Mouse (Mus musculus): ENCODE data around the gene Lonrf2. TPM values are rescaled to one million over a fixed set of nuclear protein-coding genes. Genes with fewer than 3 reads are reported as not detected.

The Lonrf2 gene
- polyA plus RNA-seq, 1 experiment = 0.72 TPM

DNA sequence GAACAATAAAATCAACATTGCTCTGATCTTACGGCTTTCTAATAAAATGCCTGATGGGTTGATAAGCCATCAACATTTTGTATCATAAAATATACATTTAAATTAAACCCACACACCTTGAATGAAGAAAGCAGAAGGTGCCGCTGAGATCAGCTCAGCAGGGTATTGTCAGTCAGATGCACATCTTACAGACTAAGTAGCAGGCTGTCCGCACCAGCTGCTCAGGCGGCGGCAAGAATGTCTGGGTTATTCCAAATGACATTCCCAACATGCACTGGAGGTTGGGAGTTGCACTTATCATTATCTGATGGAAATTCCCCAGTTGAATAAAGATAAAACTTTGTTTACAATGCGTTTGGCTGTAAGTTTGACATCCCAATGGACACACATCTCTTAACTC lies 39.6 kb downstream of the Lonrf2 start:
- whole genome bisulfite sequencing = 87% methylated on average over 6 of the region's 6 CpGs
- Histone ChIP-seq H3K4me1 (ENCODE audit: control insufficient read depth, insufficient read depth, low read length) (no peaks in the 10 kb centered on the region), H3K4me3 (replicated peaks; ENCODE audit: control insufficient read depth, low read depth, low read length) (no peak overlapping the region), H3K27ac (ENCODE audit: control insufficient read depth, insufficient read depth, low read depth, low read length, poor library complexity) (no peak overlapping the region)
- TF ChIP-seq POLR2A (IDR thresholded peaks at IDR 0.05; ENCODE audit: borderline replicate concordance, control insufficient read depth, low read depth, low read length) = no peak
- TF ChIP-seq CTCF (IDR thresholded peaks at IDR 0.05; ENCODE audit: control insufficient read depth, insufficient read depth, low read length) = no peak

DNA sequence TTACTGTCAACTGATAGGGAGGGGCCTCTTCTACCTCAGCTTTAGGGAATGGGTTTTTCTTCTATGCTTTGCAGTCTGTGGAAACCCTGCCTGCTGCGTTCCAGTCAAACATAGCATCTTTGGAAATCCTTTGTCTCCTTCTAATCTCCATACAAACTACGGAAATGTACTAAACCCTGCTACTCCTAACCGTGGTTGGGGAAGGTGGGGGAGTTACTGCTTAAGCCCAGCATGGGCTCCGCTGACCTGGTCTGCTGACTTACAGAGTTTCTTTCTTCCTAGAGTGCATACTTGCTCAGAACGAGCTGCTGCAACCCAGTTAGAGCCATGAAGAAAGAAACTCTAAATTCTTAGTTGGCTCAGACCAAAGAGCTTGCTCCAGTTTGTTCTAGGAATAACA lies 41.0 kb downstream of the Lonrf2 start:
- TF ChIP-seq CTCF (IDR thresholded peaks at IDR 0.05; ENCODE audit: control insufficient read depth, insufficient read depth, low read length) (no peak), POLR2A (IDR thresholded peaks at IDR 0.05; ENCODE audit: borderline replicate concordance, control insufficient read depth, low read depth, low read length) (no peak)
- WGBS = 75% methylated on average over 5 of the region's 5 CpGs
- no peak overlapping the region for H3K27ac ChIP-seq (ENCODE audit: control insufficient read depth, insufficient read depth, low read depth, low read length, poor library complexity)
- H3K4me3 ChIP-seq (replicated peaks; ENCODE audit: control insufficient read depth, low read depth, low read length) = no peak overlapping the region
- H3K4me1 ChIP-seq (ENCODE audit: control insufficient read depth, insufficient read depth, low read length) = no peaks in the 10 kb centered on the region

DNA sequence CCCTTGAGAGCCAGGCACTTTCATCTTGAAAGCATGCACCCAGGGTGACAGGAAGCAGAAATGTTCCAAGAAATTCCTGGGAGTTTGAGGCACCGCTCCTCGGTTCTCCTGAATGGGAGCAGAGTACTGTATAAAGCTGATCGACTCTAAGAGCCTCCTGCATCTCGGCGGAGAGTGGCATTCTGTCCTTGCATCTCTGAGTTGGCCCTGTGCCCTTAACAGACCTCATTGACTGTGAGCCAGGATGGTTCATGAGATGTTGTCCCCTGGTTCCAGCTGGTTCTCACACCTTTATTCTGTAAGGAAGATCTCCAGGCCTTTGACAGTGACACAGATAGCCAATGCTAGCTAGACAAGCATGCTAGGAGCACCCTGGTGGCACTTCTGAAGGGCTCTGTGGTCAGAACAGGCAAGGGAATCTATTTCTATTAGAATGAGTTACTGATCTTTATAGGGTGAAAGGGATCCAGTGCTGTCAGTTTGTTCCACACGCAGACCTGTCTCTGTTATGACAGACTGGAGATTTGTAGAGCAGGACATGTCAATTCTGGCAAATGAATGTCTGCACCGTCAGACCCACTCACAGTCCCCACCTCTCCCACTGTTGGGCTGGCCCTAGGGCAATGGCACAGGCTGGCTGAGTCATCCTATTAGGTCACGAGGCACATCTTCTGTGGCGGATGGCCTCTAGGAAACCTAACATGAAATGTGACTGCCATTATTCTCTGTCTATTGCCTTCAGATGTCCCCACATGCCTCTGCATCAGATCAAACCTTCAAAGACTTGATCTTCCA lies 45.3 kb downstream of the Lonrf2 start:
- 72% methylated on average over 9 of the region's 9 CpGs for WGBS
- no peak for TF ChIP-seq CTCF (IDR thresholded peaks at IDR 0.05; ENCODE audit: control insufficient read depth, insufficient read depth, low read length)
- TF ChIP-seq POLR2A (IDR thresholded peaks at IDR 0.05; ENCODE audit: borderline replicate concordance, control insufficient read depth, low read depth, low read length) = no peak
- no peak overlapping the region for H3K4me3 ChIP-seq (replicated peaks; ENCODE audit: control insufficient read depth, low read depth, low read length)

DNA sequence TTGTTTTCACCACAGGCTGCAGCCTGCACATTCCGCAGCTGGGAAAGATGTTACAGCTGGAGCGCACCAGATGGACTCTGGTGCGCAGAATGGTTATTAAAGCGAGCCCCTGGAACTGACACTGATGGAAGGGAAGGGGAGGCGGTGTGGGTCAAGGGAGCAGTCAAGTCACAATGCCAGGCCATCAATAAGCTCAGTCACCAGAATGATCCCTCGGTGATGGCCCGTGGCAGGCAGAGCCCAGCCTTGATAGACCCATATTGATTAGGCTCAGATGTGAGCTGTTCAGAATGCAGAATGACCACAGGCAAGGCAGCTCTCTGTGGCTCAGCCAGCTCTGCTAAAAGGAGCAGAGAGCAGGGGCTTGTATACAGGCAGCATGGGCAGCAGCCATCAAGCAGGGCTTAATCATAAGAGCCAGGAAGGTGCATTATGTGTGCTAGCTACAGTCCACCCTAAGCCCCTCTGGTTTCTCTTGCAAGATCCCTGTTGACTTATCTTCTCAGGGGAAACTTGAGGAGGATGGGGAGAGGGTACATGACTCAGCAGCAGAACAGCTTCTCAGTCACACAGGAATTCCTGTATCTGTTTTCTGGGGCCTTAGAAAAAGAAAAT lies 46.4 kb downstream of the Lonrf2 start:
- no peak for TF ChIP-seq CTCF (IDR thresholded peaks at IDR 0.05; ENCODE audit: control insufficient read depth, insufficient read depth, low read length)
- no peak for TF ChIP-seq POLR2A (IDR thresholded peaks at IDR 0.05; ENCODE audit: borderline replicate concordance, control insufficient read depth, low read depth, low read length)
- 92% methylated on average over 7 of the region's 7 CpGs for WGBS
- no peak overlapping the region for H3K4me3 ChIP-seq (replicated peaks; ENCODE audit: control insufficient read depth, low read depth, low read length)
- H3K27ac ChIP-seq (ENCODE audit: control insufficient read depth, insufficient read depth, low read depth, low read length, poor library complexity) = no peak overlapping the region
- H3K4me1 ChIP-seq (ENCODE audit: control insufficient read depth, insufficient read depth, low read length) = no peaks in the 10 kb centered on the region

More for the DNA sequence above, 45.3 kb downstream of the Lonrf2 start:
- Histone ChIP-seq H3K4me1 (ENCODE audit: control insufficient read depth, insufficient read depth, low read length) (no peaks in the 10 kb centered on the region), H3K27ac (ENCODE audit: control insufficient read depth, insufficient read depth, low read depth, low read length, poor library complexity) (no peak overlapping the region)

DNA sequence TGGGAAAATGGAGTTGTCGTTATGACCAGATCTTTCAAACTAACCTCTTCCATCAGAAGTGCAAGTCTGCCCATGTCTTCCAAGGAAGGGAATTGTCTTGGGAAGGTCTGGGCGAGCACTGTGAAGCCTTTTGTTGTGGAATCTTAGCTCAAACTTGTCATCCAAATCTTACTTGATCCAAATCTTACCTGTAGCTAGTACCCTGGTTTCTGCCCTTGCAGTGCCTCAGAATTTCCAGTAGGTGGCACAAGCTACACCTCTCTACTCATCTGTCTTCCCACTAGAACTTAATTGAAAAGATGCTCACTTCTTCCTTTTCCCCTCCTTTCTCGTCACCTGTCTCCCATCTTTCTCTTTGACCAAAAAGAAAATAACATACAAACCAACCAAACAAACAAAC lies 47.6 kb downstream of the Lonrf2 start:
- H3K4me3 ChIP-seq (replicated peaks; ENCODE audit: control insufficient read depth, low read depth, low read length) = no peak overlapping the region

DNA sequence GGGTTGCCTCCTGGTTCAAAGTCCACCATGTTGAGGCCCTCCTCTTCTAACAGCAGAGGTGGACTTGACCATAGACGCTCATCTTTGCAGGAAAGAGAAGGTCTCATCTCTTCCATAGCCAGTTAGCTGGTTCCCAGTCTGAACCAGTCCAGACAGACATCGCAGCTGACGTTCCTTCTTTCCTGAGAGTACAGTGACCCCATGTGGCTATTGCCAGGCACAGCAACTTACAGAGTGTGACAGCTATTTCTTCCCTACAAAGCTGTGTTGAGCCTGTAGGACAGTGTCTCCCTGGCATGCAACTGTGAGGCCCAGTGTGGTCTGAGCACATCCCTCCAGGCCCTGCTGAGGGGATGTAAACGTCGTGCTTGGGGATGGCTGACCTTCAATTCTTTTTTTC lies 49.1 kb downstream of the Lonrf2 start:
- no peak overlapping the region for H3K27ac ChIP-seq (ENCODE audit: control insufficient read depth, insufficient read depth, low read depth, low read length, poor library complexity)
- no peaks in the 10 kb centered on the region for H3K4me1 ChIP-seq (ENCODE audit: control insufficient read depth, insufficient read depth, low read length)
- WGBS = 3% methylated on average over 5 of the region's 5 CpGs
- no peak overlapping the region for H3K4me3 ChIP-seq (replicated peaks; ENCODE audit: control insufficient read depth, low read depth, low read length)
- no peak for TF ChIP-seq POLR2A (IDR thresholded peaks at IDR 0.05; ENCODE audit: borderline replicate concordance, control insufficient read depth, low read depth, low read length)
- TF ChIP-seq CTCF (IDR thresholded peaks at IDR 0.05; ENCODE audit: control insufficient read depth, insufficient read depth, low read length) = peak; percentile 69

More for the DNA sequence above, 47.6 kb downstream of the Lonrf2 start:
- TF ChIP-seq CTCF (IDR thresholded peaks at IDR 0.05; ENCODE audit: control insufficient read depth, insufficient read depth, low read length) = no peak
- no peak for TF ChIP-seq POLR2A (IDR thresholded peaks at IDR 0.05; ENCODE audit: borderline replicate concordance, control insufficient read depth, low read depth, low read length)
- Histone ChIP-seq H3K27ac (ENCODE audit: control insufficient read depth, insufficient read depth, low read depth, low read length, poor library complexity) (no peak overlapping the region), H3K4me1 (ENCODE audit: control insufficient read depth, insufficient read depth, low read length) (no peaks in the 10 kb centered on the region)
- WGBS = 55% methylated on average over 3 of the region's 3 CpGs

DNA sequence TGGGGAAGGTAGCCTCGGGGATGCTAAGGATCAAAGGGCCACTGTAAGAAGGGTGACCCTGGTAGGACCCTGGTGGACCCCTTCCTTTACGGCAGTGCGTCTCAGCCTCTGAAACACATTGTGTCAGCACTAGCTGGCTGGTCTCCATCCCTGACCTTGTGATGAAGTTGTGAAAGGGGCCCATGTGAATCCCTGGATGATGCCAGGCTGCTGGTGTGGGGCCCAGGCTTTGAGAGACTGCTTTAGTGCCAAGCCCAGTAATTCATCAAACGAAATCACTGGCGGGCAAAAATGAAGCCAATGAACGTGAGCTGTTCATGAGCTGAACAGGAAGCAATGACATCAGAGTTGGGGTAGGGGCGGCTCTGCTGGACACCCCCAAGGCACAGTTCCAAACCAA lies 50.2 kb downstream of the Lonrf2 start:
- TF ChIP-seq POLR2A (IDR thresholded peaks at IDR 0.05; ENCODE audit: borderline replicate concordance, control insufficient read depth, low read depth, low read length) (no peak), CTCF (IDR thresholded peaks at IDR 0.05; ENCODE audit: control insufficient read depth, insufficient read depth, low read length) (no peak)
- WGBS = 69% methylated on average over 7 of the region's 7 CpGs

DNA sequence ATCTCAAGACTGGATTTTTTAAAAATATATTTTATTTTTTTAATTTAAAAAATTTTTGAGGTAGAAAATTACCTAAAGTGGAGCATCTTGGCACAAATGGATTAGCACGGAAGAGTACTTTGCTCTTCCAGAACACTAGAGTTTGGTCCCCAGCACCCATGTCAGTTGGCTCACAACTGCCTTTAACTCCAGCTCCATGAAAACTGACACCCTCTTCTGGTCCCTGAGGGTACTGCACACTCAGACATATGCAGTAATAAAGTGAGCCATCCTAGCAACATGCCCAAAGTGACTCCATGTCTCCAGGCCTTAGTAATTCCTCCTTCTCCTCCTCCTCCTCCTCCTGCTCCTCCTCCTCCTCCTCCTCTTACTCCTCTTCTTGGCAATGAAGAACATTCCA lies 58.2 kb downstream of the Lonrf2 start:
- 94% methylated on average over 1 of the region's 1 CpGs for WGBS
- TF ChIP-seq CTCF (IDR thresholded peaks at IDR 0.05; ENCODE audit: control insufficient read depth, insufficient read depth, low read length) (no peak), POLR2A (IDR thresholded peaks at IDR 0.05; ENCODE audit: borderline replicate concordance, control insufficient read depth, low read depth, low read length) (no peak)
- H3K4me3 ChIP-seq (replicated peaks; ENCODE audit: control insufficient read depth, low read depth, low read length) = no peak overlapping the region
- H3K4me1 ChIP-seq (ENCODE audit: control insufficient read depth, insufficient read depth, low read length) = peaks cover 3% of the 10 kb centered on the region
- no peak overlapping the region for H3K27ac ChIP-seq (ENCODE audit: control insufficient read depth, insufficient read depth, low read depth, low read length, poor library complexity)

More for the DNA sequence above, 50.2 kb downstream of the Lonrf2 start:
- Histone ChIP-seq H3K27ac (ENCODE audit: control insufficient read depth, insufficient read depth, low read depth, low read length, poor library complexity) (no peak overlapping the region), H3K4me3 (replicated peaks; ENCODE audit: control insufficient read depth, low read depth, low read length) (no peak overlapping the region), H3K4me1 (ENCODE audit: control insufficient read depth, insufficient read depth, low read length) (no peaks in the 10 kb centered on the region; the same call in 1 of the 2 replicates)

All from bone marrow, adult 2 months (tissue).